Mouse (Mus musculus) cortical plate, adult 2 months (tissue): ENCODE data around the gene Trhr2. TPM values are rescaled to one million over a fixed set of nuclear protein-coding genes. Genes with fewer than 3 reads are reported as not detected.
"Not testable (repeated sequence)": the region's sequence is repeated elsewhere in the genome, so short reads cannot be mapped to it uniquely, and the experiment has no call there.

ENCODE experiments used
- H3K27ac ChIP-seq: fragments of 200-500 bp; 2 replicates; pipeline ENCODE4 v1.5.1; 2012; ENCODE audit warnings: low read length, control low read depth, inconsistent platforms; ENCODE audit not compliant: insufficient read depth
- H3K4me1 ChIP-seq: fragments of 200-500 bp; 2 replicates; pipeline ENCODE4 v1.6.1; 2011; ENCODE audit warnings: low read length; ENCODE audit not compliant: control insufficient read depth, insufficient read depth
- H3K4me3 ChIP-seq: fragments of 200-500 bp; 2 replicates; pipeline ENCODE4 v1.5.1; 2011; ENCODE audit warnings: mild to moderate bottlenecking, low read length, control low read depth; ENCODE audit not compliant: insufficient read depth
- CTCF ChIP-seq: fragments of 200-500 bp; IDR thresholded peaks from 2 replicates; pipeline ENCODE4 v1.5.1; 2011; ENCODE audit warnings: mild to moderate bottlenecking, control low read depth, low read length; ENCODE audit not compliant: insufficient read depth; ENCODE audit errors: extremely low read depth
- POLR2A ChIP-seq: fragments of 200-500 bp; IDR thresholded peaks from 2 replicates; pipeline ENCODE4 v1.6.1; 2011; ENCODE audit warnings: mild to moderate bottlenecking, low read length, control low read depth; ENCODE audit not compliant: insufficient read depth; ENCODE audit errors: extremely low read depth
- polyA plus RNA-seq: library from polyadenylated mRNA; depleted of rRNA; stranded (reverse); fragments of >200 nt; gene quantifications from 2 replicates; pipeline ENCODE4 v1.2.3, GENCODE M21; 2012

Trhr2 gene
- polyA plus RNA-seq, 1 experiment, result 5.5 TPM

DNA sequence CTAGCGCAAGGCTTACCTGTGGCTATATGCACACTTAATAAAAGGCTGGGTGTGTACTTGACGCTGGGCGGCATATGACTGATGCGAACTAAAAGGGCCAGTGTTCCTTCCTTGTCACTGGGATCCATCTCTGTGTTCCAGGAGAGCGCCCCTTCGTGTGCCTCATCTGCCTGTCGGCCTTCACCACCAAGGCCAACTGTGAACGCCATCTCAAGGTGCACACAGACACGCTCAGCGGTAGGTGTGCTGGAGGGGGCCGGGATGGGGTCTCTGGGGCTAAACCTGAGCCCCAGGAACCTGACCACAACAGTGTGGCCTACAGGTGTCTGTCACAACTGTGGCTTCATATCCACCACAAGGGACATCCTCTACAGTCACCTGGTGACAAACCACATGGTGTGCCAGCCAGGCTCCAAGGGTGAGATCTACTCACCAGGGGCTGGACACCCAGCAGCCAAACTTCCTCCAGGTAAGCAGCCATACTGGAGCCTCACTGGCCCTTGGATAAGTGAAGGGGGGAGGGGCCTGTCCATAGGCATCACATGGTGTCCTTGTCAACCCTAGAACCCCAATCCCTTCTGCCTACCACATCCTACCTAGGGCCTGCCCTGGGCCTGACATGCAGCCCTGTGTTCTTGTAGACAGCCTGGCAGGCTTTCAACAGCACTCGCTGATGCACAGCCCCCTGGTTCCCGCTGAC is 25.6 kb downstream of the Trhr2 start:
- TF ChIP-seq CTCF (no peak), POLR2A (no peak)
- no peak overlapping the region for H3K27ac ChIP-seq
- H3K4me3 ChIP-seq, result no peak overlapping the region
- H3K4me1 ChIP-seq, result no peaks in the 10 kb centered on the region

DNA sequence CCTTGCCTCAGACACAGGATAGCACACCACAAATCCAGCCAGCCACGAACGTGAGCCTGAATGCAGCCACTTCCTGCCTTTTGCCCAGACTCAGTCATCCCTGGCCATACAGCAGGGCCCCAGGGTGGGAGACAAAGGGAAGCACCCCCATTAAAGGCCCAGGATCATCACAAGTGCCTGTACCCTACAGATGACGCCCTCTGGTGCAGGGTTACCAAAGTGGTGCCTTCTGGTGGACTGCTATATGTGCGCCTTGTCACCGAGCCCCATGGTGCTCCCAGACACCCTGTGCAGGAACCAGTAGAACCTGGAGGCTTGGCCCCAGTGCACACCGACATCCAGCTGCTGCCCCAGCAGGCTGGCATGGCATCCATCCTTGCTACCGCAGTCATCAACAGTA is 27.0 kb downstream of the Trhr2 start:
- TF ChIP-seq CTCF (no peak), POLR2A (no peak)
- Histone ChIP-seq H3K4me1 (no peaks in the 10 kb centered on the region), H3K27ac (no peak overlapping the region), H3K4me3 (no peak overlapping the region)

DNA sequence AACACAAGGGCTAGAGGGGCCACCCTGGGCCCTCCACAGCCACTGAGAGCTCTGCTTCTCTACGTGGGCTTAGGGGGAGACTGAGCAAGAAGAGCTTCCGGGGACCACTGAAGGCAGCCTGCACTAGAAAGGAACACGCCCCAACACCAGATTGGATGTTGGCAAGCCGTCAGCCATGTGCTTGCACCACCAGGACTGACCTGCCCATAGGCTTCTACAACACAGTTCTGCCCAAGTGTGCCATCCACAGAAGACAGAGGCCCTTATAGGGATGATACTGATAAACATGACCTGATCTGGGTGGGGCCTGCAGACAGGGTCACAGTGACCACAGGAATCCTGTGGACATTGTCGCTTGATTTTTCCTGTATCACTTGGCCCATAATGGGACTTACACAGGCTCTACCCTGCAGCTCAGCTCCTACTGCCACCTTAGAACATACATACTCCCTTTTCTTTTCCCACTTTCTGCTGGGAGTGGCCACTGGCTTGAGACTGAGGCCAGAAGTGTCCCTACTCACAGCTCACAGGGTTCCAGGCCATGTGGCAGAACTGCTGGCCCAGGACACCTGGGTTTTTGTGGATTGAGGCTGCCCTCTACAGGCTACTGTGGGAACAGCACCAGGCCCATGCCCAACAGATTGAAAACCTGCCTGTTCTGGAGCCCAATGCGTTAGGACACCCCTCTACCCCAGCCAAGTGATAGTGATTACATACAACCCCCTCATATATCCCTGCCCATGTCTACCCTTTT is 27.6 kb downstream of the Trhr2 start:
- no peak overlapping the region for H3K27ac ChIP-seq
- no peak overlapping the region for H3K4me3 ChIP-seq
- TF ChIP-seq POLR2A (no peak), CTCF (peak; percentile 98)
- H3K4me1 ChIP-seq, result no peaks in the 10 kb centered on the region

DNA sequence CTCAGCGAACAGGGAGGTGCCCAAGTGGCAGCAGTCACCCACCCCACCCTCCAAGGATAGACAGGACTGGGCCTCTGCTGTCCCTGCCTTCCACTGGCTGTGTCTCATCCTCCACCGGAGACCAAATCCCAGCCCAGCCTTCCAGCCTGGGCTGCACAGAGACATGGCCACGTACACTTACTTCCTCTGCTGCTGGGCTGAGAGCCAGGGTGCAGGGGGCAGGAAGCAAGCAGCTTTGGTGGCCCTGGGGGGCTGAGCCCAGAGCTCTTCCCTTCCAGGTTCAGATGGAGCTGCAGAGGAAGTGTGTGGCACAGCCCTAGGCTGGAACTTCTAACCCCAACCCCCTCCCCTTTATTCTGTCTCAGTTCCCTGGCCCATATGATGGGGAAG is 29.4 kb downstream of the Trhr2 start:
- H3K27ac ChIP-seq, result 0 out of 2 replicates have a peak overlapping the region, but pooled peaks have one; percentile 14
- TF ChIP-seq CTCF (no peak), POLR2A (no peak)
- no peak overlapping the region for H3K4me3 ChIP-seq

DNA sequence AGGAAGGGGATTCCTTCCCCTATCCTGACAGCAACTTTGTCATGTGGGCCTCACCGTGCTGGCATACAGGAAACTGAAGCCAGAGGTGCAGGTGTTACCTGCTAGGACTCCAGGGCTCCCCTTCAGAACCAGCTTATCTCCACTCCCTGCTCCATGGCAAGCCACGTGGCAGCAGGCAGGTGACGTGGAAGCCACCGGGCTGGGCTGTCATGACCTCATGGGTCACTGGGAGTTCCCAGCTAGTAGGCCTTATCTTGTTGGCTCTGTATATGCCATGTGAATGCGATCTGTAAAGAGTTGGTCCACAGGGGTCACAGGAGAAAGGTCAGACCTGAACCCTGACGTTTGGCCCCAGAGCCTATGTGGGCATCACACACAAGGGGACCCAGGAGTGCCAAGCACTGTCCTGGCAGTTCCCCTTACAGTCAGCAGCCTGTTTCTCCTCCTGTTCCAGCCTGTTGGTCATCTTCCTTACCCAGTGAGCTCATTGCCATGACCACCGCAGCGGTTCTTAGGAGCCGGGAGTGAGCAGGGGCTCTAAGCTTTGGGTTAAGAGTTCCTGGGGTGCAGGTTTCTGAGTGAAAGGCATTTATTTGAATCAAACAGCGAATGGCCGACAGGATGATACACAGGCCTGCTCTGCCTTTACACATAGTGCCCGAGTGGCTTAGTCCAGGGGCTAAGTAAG is 30.0 kb downstream of the Trhr2 start:
- Histone ChIP-seq H3K4me3 (no peak overlapping the region), H3K27ac (0 out of 2 replicates have a peak overlapping the region, but pooled peaks have one; percentile 14), H3K4me1 (no peaks in the 10 kb centered on the region)
- TF ChIP-seq CTCF (no peak), POLR2A (no peak)

More for the DNA sequence above, 29.4 kb downstream of the Trhr2 start:
- no peaks in the 10 kb centered on the region for H3K4me1 ChIP-seq

DNA sequence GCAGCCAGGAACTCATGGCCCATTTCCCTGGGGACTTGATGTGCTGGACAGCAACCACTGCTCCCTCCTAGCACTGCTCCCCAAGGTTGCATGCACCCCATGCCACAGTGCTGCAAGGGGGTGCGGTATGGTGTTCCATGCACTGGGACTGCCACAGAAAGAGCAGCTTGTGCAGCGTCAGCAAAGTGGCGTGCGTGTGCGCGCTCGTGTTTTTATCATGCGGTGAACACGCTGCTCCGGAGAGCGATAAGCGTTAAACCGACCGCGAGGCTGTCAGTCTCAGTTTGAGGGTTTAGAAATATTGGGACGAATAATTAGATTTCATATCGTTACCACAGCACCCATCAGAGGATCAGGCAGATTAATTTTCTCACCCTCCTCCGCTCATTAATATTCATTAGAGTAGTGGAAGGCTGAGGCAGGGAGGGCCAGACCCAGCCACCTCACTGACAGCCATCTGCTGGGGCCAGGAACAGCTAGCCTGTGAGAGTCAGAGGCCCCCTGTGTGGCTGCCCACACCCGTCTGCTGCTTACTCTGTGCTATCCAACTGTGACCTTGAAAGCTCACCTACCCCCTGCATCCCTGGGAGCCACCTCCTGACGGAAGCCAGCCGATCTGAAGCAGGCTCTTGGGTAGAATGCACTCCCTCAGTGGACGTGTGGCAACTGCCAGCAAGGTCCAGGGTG is 30.9 kb downstream of the Trhr2 start:
- H3K4me3 ChIP-seq, result no peak overlapping the region
- TF ChIP-seq POLR2A (no peak), CTCF (no peak)
- no peak overlapping the region for H3K27ac ChIP-seq
- no peaks in the 10 kb centered on the region for H3K4me1 ChIP-seq

DNA sequence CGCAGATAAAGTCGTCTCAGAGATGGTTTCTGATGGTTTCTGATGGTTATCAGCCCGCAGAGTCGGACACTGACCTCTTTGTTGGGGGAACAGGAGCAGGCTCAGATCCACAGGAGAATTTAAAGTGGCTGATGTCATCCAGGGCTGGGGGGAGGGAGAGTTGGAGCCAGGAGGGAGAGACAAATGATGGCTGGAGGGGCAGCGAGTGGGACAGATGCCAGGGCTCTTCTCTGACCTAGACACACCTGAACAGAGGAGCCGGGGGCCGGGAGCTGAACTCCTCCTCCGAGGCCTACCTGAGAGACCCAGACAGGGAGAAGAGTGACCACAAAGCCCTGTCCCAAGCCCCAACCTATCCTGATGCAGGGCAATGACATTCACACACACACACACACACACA is 31.5 kb downstream of the Trhr2 start:
- Histone ChIP-seq H3K27ac (no peak overlapping the region), H3K4me1 (no peaks in the 10 kb centered on the region), H3K4me3 (no peak overlapping the region)
- TF ChIP-seq CTCF, result no peak
- TF ChIP-seq POLR2A, result no peak

DNA sequence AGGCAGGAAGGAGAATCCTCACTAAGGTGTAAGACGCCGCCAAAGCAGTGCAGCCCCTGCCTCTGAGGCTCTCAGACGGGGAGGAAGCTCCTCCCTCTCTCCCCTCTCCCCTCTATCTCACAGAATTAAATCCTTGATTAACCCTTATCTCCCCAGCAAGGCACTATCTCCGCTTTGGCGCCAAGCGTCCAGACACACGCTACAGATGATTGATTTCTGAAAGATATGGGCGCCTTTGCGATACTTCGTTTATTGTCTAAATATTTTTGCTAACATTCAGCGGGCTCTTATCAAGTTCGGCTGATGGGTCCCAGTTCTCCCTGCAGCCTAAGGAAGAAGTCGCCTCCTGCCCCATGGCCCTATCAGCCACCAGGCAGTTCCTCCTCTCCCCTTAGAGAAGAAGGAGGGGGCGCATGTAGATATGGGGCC is 34.4 kb downstream of the Trhr2 start:
- no peak overlapping the region for H3K27ac ChIP-seq
- H3K4me3 ChIP-seq, result no peak overlapping the region
- no peaks in the 10 kb centered on the region for H3K4me1 ChIP-seq
- TF ChIP-seq POLR2A, result no peak
- TF ChIP-seq CTCF, result no peak

DNA sequence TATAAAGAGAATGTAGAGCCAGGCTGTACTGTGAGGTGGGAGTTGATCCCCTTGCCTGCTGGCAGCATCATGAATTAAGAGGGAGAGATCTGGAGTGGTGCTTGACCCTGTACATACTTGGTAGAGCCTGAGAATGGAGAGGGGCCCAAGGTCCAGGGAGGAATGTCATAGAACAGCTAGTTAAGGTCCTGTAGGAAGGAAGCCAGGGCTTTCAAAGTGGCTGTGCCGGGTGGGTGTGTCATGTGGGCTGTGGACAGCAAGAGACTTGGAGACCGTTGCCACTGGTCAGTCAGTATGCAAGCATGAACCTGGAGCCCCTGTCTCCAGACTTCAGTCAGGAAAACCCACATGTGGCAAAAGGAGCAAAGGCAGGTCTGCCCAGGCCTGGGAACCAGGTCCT is 35.4 kb downstream of the Trhr2 start:
- no peak overlapping the region for H3K27ac ChIP-seq
- TF ChIP-seq POLR2A (no peak), CTCF (no peak)
- no peaks in the 10 kb centered on the region for H3K4me1 ChIP-seq
- H3K4me3 ChIP-seq, result no peak overlapping the region

DNA sequence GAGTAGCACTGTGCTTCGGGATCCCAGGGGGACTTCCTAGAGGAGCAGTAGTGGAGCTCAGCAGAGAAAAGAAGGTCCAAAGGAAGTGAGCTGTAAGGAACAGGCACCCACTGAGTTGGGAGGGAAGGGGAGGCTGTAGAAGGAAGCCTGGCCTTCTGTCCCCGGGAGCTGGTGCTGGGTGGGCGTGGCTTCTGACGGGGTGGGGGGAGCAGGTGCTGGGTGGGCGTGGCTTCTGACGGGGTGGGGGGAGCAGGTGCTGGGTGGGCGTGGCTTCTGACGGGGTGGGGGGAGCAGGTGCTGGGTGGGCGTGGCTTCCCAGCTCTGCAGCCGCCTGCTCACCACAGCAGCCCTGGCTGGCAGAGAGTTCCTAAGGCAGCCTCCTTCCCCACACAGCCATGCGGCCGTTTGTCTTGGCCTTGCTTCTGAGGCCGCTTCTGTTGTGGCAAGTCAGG is 36.6 kb downstream of the Trhr2 start:
- H3K4me3 ChIP-seq, H3K4me1 ChIP-seq, H3K27ac ChIP-seq: not testable (repeated sequence)
